In genomic region chr2:70509021-70509632, GRCm38 (mm10) we compare ENCODE assay signal across 8 mouse cellular contexts. TPM values are rescaled to one million over a fixed set of nuclear protein-coding genes. Genes with fewer than 3 reads are reported as not detected.
DNase-seq lines count a peak whose midpoint lies in the region; ATAC-seq and TF ChIP-seq lines count a peak whose summit lies in the region.

No protein-coding gene starts in this region.

- H3K36me3 ChIP-seq in hindbrain, embryonic 15.5 days: no peaks in the 10 kb centered on the region

- H3K27ac ChIP-seq in gastrocnemius, adult 2 months: no peak overlapping the region
- 0 out of 2 replicates have a peak overlapping the region, but pooled peaks have one; percentile 26 for H3K27ac ChIP-seq in hindbrain, embryonic 15.5 days (replicated peaks)

- WGBS in hindbrain, embryonic 15.5 days: under 1% methylated on average over 51 of the region's 56 CpGs

- peak overlapping the region; percentile 96 for H3K4me2 ChIP-seq in hindbrain, embryonic 15.5 days

- ATAC-seq in hindbrain, embryonic 15.5 days (ENCODE audit: low FRiP score, low read depth): peak; percentile 97

- peaks cover 14% of the 10 kb centered on the region for H3K4me1 ChIP-seq in hindbrain, embryonic 15.5 days (replicated peaks)

- H3K4me3 ChIP-seq in gastrocnemius, adult 2 months: peak overlapping the region; percentile 70
- peak overlapping the region; percentile 61 for H3K4me3 ChIP-seq in hindbrain, embryonic 15.5 days

- H3K9ac ChIP-seq in hindbrain, embryonic 15.5 days: peak overlapping the region; percentile 54

- peaks cover 5% of the 10 kb centered on the region; the same call in 1 of the 2 replicates for H3K27me3 ChIP-seq in hindbrain, embryonic 15.5 days

- TF ChIP-seq CTCF in gastrocnemius, adult 2 months (IDR thresholded peaks at IDR 0.05): peak; percentile 52

- no peaks in the 10 kb centered on the region for H3K9me3 ChIP-seq in hindbrain, embryonic 15.5 days

- DNase-seq in ZHBTc4 (ENCODE audit: low read depth, low spot score): peak; percentile 80
- DNase-seq in cerebellum, postnatal 36 days: peak; percentile 45 to 54
- peak; percentile 72 for DNase-seq in gastrocnemius, adult 2 months
- DNase-seq in left cerebral cortex, adult 18-20 months (ENCODE audit: low spot score in 2 of 2): peak; percentile 39
- DNase-seq in lung, postnatal 36 days: peak; percentile 83
- DNase-seq in right cerebral cortex, adult 18-20 months: peak; percentile 48
- DNase-seq in urinary bladder, postnatal 36 days (ENCODE audit: low spot score in 2 of 2): peak; percentile 38 to 57

- intact Hi-C loops in gastrocnemius, adult 2 months (cut with DNase I): no loop called here

RNA-seq across cellular contexts. Expression of gene Erich2, which starts 0.5 kb away (rescaled TPM):
- not detected for total RNA-seq in gastrocnemius, adult 2 months (2021)
- 2.9 and 3.0 TPM in 2 replicates for polyA plus RNA-seq in hindbrain, embryonic 15.5 days (2015; fragmentation: Nextera tagmentation; extraction: Ambion mirVana)
- total RNA-seq in left cerebral cortex, adult 18-20 months (2021): under 1 TPM; 0.61 to 0.91 TPM

RNA-seq across cellular contexts. Expression of gene Sp5, which starts 34.4 kb away (rescaled TPM):
- not detected for total RNA-seq in gastrocnemius, adult 2 months (2021)
- polyA plus RNA-seq in hindbrain, embryonic 15.5 days (2015; fragmentation: Nextera tagmentation; extraction: Ambion mirVana): 6.6 and 9.2 TPM in 2 replicates
- under 1 TPM; 0.26 to 0.44 TPM for total RNA-seq in left cerebral cortex, adult 18-20 months (2021)

RNA-seq across cellular contexts. Expression of gene Gad1, which starts 43.7 kb away (rescaled TPM):
- 1 to 10 TPM; 1.2 to 2.9 TPM for total RNA-seq in gastrocnemius, adult 2 months (2021)
- 103 and 105 TPM in 2 replicates for polyA plus RNA-seq in hindbrain, embryonic 15.5 days (2015; fragmentation: Nextera tagmentation; extraction: Ambion mirVana)
- total RNA-seq in left cerebral cortex, adult 18-20 months (2021): 100 to 1,000 TPM; 368 to 442 TPM

Comparison
In these comparisons a context has a peak if more than half of its experiments do, and no peak if none do; other contexts are left out.
1. RNA of gene Gad1, which starts 43.7 kb away (total RNA-seq): 368 to 442 TPM in left cerebral cortex, adult 18-20 months; 1.2 to 2.9 TPM in gastrocnemius, adult 2 months; every median in the first group is over 10 times any median in the second.
2. Peak in every context shown above with its lines, with median percentiles within 50 percentile points of each other: DNase-seq.